Mouse (Mus musculus): ENCODE data around the gene Cacna1s.

DNA sequence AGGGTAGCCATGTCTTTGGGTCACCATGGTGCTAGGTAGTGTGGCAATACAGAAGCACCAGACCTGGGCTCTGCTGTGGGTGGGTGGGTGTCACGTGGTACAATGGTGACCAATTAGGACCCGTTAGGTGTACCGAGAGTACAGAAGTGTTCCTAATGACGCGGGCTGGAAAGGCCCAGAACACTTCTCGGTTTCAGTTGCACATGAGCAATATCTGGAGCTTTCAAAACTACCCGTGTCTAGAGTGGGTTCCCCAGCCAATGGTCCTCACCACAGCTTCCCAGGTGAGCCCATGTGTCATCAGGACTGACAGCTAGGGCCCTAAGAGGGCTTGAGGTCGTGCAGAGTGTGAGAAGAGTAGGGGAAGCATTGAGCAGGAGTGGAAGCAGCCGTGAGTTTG is 64.5 kb downstream of the Cacna1s start:
- TF ChIP-seq CTCF (IDR thresholded peaks at IDR 0.05; ENCODE audit: insufficient read depth, low read depth, low read length): no peak
- no peak for TF ChIP-seq POLR2A (IDR thresholded peaks at IDR 0.05; ENCODE audit: insufficient read depth, low read depth, low read length)
